Comparison of ENCODE assay signal across 10 mouse cellular contexts in genomic region chr17:12688427-12689110, GRCm38 (mm10). TPM values are rescaled to one million over a fixed set of nuclear protein-coding genes. Genes with fewer than 3 reads are reported as not detected.
A peak's percentile ranks its signal among the peaks of the same experiment; 100 is the strongest.
DNase-seq lines count a peak whose midpoint lies in the region; ATAC-seq and TF ChIP-seq lines count a peak whose summit lies in the region.
"Had no signal": no experiment of that assay in that cellular context is flagged by ENCODE, and none has a peak within 500 bp of the region (broad histone marks: within the 10 kb centered on the region; RNA-seq: fewer than 3 reads in every experiment).

No protein-coding gene starts in this region.

- peak; percentile 36 for DNase-seq in kidney, adult 11 months
- DNase-seq in kidney, postnatal 4 days = no peak
- peak; percentile 82 for DNase-seq in adrenal gland, postnatal 10 days
- peak; percentile 91 for DNase-seq in gastrocnemius, adult 2 months
- DNase-seq in kidney, postnatal 10 days = peak; percentile 52
- DNase-seq in spleen, adult 12 weeks (ENCODE audit: low spot score) = no peak

- no peak for TF ChIP-seq CTCF in gastrocnemius, adult 2 months (IDR thresholded peaks at IDR 0.05)

- peak overlapping the region; percentile 26 for H3K4me3 ChIP-seq in gastrocnemius, adult 2 months

- intact Hi-C loops in gastrocnemius, adult 2 months (cut with DNase I) = no loop called here

- ATAC-seq in megakaryocyte-erythroid progenitor cell, adult 5-6 weeks (replicated peaks; ENCODE audit: low FRiP score, low TSS enrichment, poor library complexity, severe bottlenecking) = no peak
- no peak for ATAC-seq in frontal cortex, adult (ENCODE audit: low TSS enrichment)

- peak overlapping the region; percentile 85 for H3K27ac ChIP-seq in gastrocnemius, adult 2 months

RNA-seq across cellular contexts. Expression of gene Slc22a1, which starts 12.9 kb away (rescaled TPM):
- total RNA-seq in adrenal gland, postnatal 10 days (2021) = 10 to 100 TPM; 10.1 to 24.6 TPM
- total RNA-seq in gastrocnemius, adult 2 months (2021) = under 1 TPM in 1 of 2 experiments, not detected in 1; 0.42 TPM
- not detected in 2 replicates for total RNA-seq in megakaryocyte-erythroid progenitor cell, adult 5-6 weeks (2014; fragmentation: Nextera tagmentation)
- not detected in 2 replicates for total RNA-seq in megakaryocyte-erythroid progenitor cell, adult 5-6 weeks (2017)
- total RNA-seq: layer of hippocampus, postnatal 25 days; neutrophil, adult 5-6 weeks had no signal

Comparison
In these comparisons a context has a peak if more than half of its experiments do, and no peak if none do; other contexts are left out.
1. DNase-seq: peak in kidney, adult 11 months (single experiment), adrenal gland, postnatal 10 days (single experiment), gastrocnemius, adult 2 months (single experiment) and kidney, postnatal 10 days (single experiment); none in kidney, postnatal 4 days (0 of 2) and spleen, adult 12 weeks (single experiment).
2. RNA of gene Slc22a1, which starts 12.9 kb away (total RNA-seq): 10.1 to 24.6 TPM in adrenal gland, postnatal 10 days; 0.42 TPM in gastrocnemius, adult 2 months and not detected in megakaryocyte-erythroid progenitor cell, adult 5-6 weeks; every median in the first group is over 4 times any median in the second.